Mouse (Mus musculus) C2C12 (cell line): ENCODE data around the gene Limd1.

Experiments used
- CEBPB ChIP-seq: IDR thresholded peaks from one replicate; pipeline ENCODE4 v1.6.1; 2011; ENCODE audit warnings: low read depth, mild to moderate bottlenecking, control low read depth, moderate library complexity
- CTCF ChIP-seq: IDR thresholded peaks from one replicate; pipeline ENCODE4 v1.5.1; 2011; ENCODE audit not compliant: control insufficient read depth, insufficient read depth, insufficient read length

DNA sequence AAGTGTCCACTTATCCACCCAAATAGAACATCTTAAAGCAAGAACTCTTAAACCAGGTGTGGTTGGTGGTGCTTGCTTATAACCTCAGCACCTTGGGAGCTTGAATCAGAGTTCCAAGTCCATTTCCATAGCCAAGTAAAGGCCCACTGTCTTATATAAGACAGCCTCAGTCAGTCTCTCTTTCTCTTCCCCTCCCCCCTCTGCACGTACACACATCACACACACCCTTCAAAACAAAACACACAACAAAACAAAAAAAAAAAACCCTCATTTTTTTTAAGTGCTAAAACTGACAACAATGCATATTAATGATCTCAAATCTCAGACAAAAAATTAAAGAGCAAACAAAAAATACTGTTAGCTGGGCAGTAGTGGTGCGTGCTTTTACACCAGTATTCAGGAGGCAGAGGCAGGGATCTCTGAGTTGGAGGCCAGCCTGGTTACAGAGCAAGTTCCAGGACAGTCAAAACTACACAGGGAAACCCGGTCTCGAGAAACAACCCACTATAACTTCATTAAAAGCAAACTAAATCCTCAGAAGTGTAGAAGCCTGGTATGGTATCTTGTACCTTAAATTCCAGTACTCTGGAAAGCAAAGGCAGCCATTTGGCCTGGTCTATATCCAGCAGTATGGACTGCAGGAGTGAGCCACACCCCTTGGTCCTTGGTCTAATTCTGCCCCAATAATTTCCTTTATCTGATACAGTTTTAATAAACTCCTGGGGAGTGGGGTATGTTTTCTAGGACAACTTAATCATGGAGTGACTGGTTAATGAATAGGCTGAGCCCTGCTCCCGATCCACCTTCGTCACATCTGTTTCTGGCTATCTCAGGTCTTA is 49.8 kb downstream of the Limd1 start:
- TF ChIP-seq CTCF (no peak), CEBPB (no peak)
